Mouse (Mus musculus) spleen, adult 2 months (tissue): ENCODE results near the gene Clta. TPM values are rescaled to one million over a fixed set of nuclear protein-coding genes. Genes with fewer than 3 reads are reported as not detected.

Source experiments
- DNase-seq, 2 experiments: peaks; one replicate each; pipeline versions ENCODE4 v3.0.0 to v3.0.0-alpha.2; 2012 to 2021; ENCODE audit warnings: low spot score in 2 of 2, low read depth in 1 of 2
- H3K27ac ChIP-seq: fragments of 200-500 bp; 2 replicates; pipeline ENCODE4 v1.5.1; 2012; ENCODE audit warnings: low read length, inconsistent platforms; ENCODE audit not compliant: insufficient read depth
- H3K27me3 ChIP-seq: fragments of 200-500 bp; 2 replicates; pipeline ENCODE4 v1.6.1; 2012; ENCODE audit warnings: mild to moderate bottlenecking, moderate library complexity, low read length, inconsistent platforms; ENCODE audit not compliant: control insufficient read depth, insufficient read depth
- H3K36me3 ChIP-seq: fragments of 200-500 bp; 2 replicates; pipeline ENCODE4 v1.6.1; 2012; ENCODE audit warnings: mild to moderate bottlenecking, low read length, inconsistent platforms; ENCODE audit not compliant: control insufficient read depth, insufficient read depth
- H3K4me1 ChIP-seq: fragments of 200-500 bp; 2 replicates; pipeline ENCODE4 v1.6.1; 2011; ENCODE audit warnings: inconsistent platforms; ENCODE audit not compliant: control insufficient read depth, insufficient read depth, insufficient read length
- H3K4me3 ChIP-seq: fragments of 200-500 bp; 2 replicates; pipeline ENCODE4 v1.5.1; 2011; ENCODE audit warnings: mild to moderate bottlenecking, inconsistent platforms; ENCODE audit not compliant: insufficient read depth, insufficient read length; ENCODE audit errors: extremely low read depth
- CTCF ChIP-seq: fragments of 200-500 bp; IDR thresholded peaks from 2 replicates; pipeline ENCODE4 v1.5.1; 2011; ENCODE audit warnings: mild to moderate bottlenecking, inconsistent platforms; ENCODE audit not compliant: insufficient read depth, insufficient read length, insufficient replicate concordance; ENCODE audit errors: extremely low read depth
- POLR2A ChIP-seq: fragments of 200-500 bp; IDR thresholded peaks from 2 replicates; pipeline ENCODE4 v1.6.1; 2011; ENCODE audit warnings: low read depth, low read length, inconsistent platforms
- WGBS: fragments of 180-500 bp; shearing (Covaris S2); methylation state at CpG from one replicate; pipeline ENCODE4 v1.1.7; 2018; 5-methylcytosine and 5-hydroxymethylcytosine counted together
- polyA plus RNA-seq: library from polyadenylated mRNA; depleted of rRNA; stranded (reverse); fragments of >200 nt; gene quantifications from 2 replicates; pipeline ENCODE4 v1.2.3, GENCODE M21; 2012

Gene Clta
- polyA plus RNA-seq, 1 experiment = 183 TPM

DNA sequence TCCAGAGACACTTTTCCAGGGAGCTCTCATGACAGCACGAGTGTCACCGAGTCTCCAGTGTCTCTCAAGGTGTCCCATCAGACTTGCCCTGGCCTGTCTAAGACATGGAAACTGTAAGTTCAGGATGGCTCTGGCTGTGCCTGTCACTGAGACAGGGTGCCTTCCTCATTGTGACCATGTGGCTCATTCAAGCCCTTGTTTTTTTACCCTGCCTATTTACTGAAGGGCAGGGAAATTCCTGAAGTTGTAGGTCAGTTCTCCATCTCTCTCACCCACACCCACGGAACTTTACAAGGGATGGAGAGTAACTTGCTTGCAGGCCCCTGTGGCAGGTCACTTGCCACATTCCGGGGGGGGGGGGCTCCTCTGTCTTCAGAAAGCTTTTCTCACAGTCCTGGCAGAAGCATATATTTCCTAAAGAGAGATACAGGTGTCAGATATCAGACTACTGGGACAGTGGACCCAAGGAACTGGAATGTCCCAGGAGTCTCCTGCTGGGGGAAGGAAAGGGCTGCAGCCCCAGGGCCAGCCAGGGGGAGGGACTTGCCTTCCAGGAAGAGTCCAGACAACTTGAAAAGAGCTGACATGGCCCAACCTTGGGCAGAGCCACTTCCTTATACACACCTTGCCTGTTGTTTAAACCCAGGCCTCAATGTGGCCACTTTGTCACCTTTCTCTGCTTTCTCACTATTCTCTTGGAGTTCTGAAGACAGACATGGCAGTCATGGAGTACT is 39.1 kb upstream of the Clta start:
- H3K27ac ChIP-seq = peak overlapping the region; percentile 59
- no peak for TF ChIP-seq POLR2A
- TF ChIP-seq CTCF = no peak
- H3K4me3 ChIP-seq = no peak overlapping the region
- no peaks in the 10 kb centered on the region for H3K27me3 ChIP-seq
- 72% methylated on average over 4 of the region's 4 CpGs for WGBS
- H3K4me1 ChIP-seq = peaks cover 41% of the 10 kb centered on the region; the same call in 1 of the 2 replicates
- no peak for DNase-seq
- no peaks in the 10 kb centered on the region for H3K36me3 ChIP-seq

DNA sequence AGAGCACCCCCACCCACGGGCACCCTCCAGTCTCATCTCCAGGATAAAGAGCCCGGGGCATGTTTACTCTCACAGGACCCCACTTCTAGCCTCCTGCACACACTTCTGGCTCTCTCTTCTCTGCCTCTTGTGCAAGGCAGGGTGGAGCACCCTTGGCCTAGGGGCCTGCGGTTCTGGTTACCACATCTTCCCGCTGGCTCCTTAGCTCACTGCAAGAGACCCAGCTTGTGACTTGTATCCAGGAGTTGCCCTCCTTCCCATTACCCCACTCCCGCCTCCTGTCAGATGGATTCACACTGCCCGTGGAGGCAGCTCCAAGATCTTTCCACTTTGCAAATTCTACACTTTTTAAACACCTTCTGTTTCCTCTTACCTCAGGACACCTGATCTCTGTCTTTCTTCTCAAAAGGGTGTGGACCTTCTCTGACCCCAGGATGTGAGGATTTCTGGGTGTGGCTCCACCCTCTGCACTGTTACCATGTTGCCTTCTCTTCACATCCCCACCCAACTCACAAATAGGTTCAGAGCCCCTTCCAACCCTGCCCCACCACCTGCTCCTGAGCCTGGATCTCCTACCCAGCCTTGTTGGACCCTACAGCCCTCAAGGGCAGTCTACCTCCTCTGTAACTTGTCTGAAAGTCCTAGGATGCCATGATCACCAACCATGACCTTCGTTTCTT is 38.3 kb upstream of the Clta start:
- Histone ChIP-seq H3K36me3 (no peaks in the 10 kb centered on the region), H3K27me3 (no peaks in the 10 kb centered on the region), H3K4me3 (no peak overlapping the region), H3K27ac (peak overlapping the region; percentile 59), H3K4me1 (peaks cover 43% of the 10 kb centered on the region; the same call in 1 of the 2 replicates)
- TF ChIP-seq CTCF (no peak), POLR2A (no peak)
- 64% methylated on average over 7 of the region's 7 CpGs for WGBS
- DNase-seq = no peak

DNA sequence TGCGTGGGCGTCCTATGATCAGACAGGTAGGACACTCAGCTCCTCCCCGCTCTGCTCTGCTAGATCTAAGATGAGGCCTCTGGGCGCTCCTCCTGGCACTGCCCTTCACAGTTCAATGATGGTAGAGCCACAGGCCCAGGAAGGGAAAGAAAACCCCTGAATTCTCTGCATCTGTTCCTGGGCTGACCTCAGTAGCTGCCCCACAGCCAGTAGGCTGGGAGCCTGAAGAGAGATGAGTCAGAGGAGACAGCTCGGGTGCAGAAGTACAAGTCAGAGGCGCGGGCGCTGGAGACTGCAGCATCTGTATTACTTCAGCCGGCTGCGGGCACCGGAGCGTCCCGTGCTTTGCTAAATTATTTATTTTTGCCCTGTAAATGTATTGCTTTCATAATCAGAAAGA is 35.6 kb upstream of the Clta start:
- H3K27me3 ChIP-seq = no peaks in the 10 kb centered on the region
- TF ChIP-seq CTCF = no peak
- no peak for TF ChIP-seq POLR2A
- 83% methylated on average over 13 of the region's 13 CpGs for WGBS
- H3K27ac ChIP-seq = no peak overlapping the region
- peaks cover 58% of the 10 kb centered on the region; the same call in 1 of the 2 replicates for H3K4me1 ChIP-seq
- H3K36me3 ChIP-seq = no peaks in the 10 kb centered on the region
- DNase-seq = no peak
- no peak overlapping the region for H3K4me3 ChIP-seq

DNA sequence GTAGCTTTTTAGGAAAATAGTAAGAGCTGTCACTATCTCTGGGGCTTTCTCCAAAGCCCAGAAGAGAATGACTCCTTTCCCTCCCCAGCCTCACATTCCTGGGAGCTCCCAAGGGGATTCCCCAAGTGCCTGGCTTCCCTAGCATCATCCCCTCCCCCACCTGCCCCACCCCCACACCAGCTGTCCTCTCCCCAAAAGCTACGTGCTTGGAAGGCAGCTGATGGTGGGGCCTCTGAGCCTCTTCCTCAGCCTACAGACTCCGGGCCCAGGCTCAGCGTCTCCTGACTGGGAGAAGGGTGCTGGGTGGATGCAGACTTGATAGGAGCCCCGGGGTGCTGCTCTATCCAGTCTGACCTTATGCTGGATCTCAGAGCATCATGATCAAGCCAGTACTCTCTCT is 34.9 kb upstream of the Clta start:
- Histone ChIP-seq H3K27ac (no peak overlapping the region), H3K4me3 (no peak overlapping the region), H3K27me3 (no peaks in the 10 kb centered on the region), H3K4me1 (peaks cover 58% of the 10 kb centered on the region; the same call in 1 of the 2 replicates), H3K36me3 (no peaks in the 10 kb centered on the region)
- no peak for TF ChIP-seq POLR2A
- no peak for TF ChIP-seq CTCF
- no peak for DNase-seq
- WGBS = 65% methylated on average over 4 of the region's 4 CpGs

DNA sequence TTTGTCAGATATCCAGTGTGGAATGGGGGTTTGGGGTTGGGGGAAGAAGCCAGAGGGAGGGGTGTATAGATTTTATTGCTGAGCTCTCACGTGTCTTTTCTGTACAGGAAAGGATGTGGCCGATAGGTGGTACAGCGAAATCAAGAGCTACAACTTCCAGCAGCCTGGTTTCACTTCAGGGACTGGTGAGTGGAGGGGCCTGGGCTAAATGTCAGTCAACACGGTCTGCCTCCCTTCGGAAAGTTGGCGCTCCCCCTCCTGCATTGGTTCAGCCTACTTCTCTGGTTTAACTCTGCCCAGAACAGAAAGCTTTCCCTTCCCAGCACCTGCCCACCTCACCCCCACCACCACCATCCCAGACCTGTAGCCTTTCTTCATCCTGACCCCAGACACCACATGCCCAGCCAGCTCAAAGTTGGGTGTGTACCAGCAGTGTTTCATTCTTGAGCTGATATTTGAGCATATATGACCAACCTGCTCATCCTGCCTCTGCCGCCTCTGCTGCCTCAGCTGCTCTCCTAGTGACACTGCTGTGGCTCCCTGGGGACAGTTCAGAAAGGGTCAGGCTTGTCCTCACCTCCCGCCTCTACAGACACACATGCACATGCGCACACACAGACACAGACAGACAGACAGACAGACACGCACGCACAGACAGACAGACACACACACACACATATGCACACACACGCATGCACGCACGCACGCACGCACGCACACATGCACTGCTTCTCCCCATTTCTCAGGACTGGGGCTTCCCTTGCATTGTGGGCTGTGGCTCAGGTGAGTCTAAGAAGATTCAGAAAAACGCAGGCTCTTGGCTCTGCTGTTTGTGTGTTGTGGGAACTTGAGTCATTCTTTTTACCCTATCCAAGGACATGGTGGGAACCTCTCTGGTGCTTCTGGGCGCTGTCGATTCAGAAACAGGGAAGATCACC is 33.6 kb upstream of the Clta start:
- peaks cover 50% of the 10 kb centered on the region; the same call in 1 of the 2 replicates for H3K4me1 ChIP-seq
- H3K27ac ChIP-seq = peak overlapping the region; percentile 61
- WGBS = 52% methylated on average over 20 of the region's 20 CpGs

DNA sequence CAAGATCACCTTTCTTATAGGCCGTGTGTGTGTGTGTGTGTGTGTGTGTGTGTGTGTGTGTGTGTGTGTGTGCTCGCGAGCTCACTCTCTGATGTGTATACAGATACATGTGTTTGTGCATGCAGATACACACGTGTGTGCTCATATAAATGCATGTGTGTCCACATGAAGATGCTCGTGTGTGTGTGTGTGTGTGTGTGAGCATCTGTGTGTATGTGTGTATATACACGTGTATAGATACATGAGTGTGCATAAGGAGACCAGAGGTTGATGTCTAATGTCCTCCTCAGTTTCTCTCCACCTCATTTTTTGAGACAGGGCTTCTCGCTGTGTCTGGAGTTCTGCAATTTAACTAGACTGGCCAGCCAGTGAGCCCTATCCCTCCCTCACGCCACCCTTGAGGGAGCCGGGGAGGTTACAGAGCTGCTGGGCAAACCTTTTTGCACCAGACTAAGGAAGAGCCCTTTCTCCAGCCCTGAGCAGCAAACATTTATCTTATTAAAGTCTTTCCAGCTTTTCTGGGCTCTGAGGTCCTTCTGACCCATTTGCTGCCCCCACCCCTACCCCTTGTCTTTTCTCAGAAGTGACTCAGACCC is 32.6 kb upstream of the Clta start:
- WGBS = 45% methylated on average over 9 of the region's 9 CpGs

More for the DNA sequence above, 33.6 kb upstream of the Clta start:
- no peak overlapping the region for H3K4me3 ChIP-seq
- H3K36me3 ChIP-seq = no peaks in the 10 kb centered on the region
- TF ChIP-seq CTCF = no peak
- no peak for TF ChIP-seq POLR2A
- no peak for DNase-seq
- H3K27me3 ChIP-seq = no peaks in the 10 kb centered on the region

More for the DNA sequence above, 32.6 kb upstream of the Clta start:
- no peak for DNase-seq
- TF ChIP-seq POLR2A (no peak), CTCF (no peak)
- Histone ChIP-seq H3K36me3 (no peaks in the 10 kb centered on the region), H3K27me3 (no peaks in the 10 kb centered on the region), H3K27ac (peak overlapping the region; percentile 83), H3K4me3 (no peak overlapping the region), H3K4me1 (peaks cover 40% of the 10 kb centered on the region; the same call in 1 of the 2 replicates)
